Mouse (Mus musculus): ENCODE measurements around the gene Setd4.

- TF ChIP-seq POLR2A (IDR thresholded peaks at IDR 0.05; ENCODE audit: insufficient read depth, low read depth, low read length) (no peak), CTCF (IDR thresholded peaks at IDR 0.05; ENCODE audit: insufficient read depth, low read depth, low read length) (no peak)
Measured at GRCm38 (mm10) chr16:93624671-93625070, 20.8 kb upstream of the Setd4 start.
